Mouse (Mus musculus) lung, postnatal 14 days (tissue): ENCODE data around the gene Rab7b.
A peak's percentile ranks its signal among the peaks of the same experiment; 100 is the strongest.

Experiments used
- DNase-seq: peaks from one replicate; pipeline ENCODE4 v3.0.0; 2021

The Rab7b gene

GRCm38 (mm10) chr1:131739481-131740160 lies 51.1 kb downstream of the Rab7b start:
- DNase-seq: no peak

- DNase-seq: peak; percentile 50
Measured at GRCm38 (mm10) chr1:131743868-131744464, 55.5 kb downstream of the Rab7b start, which contains the start of gene Slc26a9. Gene Slc26a9, plus strand, starts transcription at chr1:131744022.

GRCm38 (mm10) chr1:131745391-131745790 lies 56.9 kb downstream of the Rab7b start:
- no peak for DNase-seq

GRCm38 (mm10) chr1:131747761-131748160 lies 59.3 kb downstream of the Rab7b start:
- DNase-seq: no peak

- no peak for DNase-seq
Measured at GRCm38 (mm10) chr1:131748636-131749035, 60.1 kb downstream of the Rab7b start.

GRCm38 (mm10) chr1:131749706-131750545 lies 61.4 kb downstream of the Rab7b start:
- peak; percentile 40 for DNase-seq

- peak; percentile 32 for DNase-seq
Measured at GRCm38 (mm10) chr1:131751181-131751890, 62.8 kb downstream of the Rab7b start.

- DNase-seq: peak; percentile 44
Measured at GRCm38 (mm10) chr1:131751891-131752311, 63.4 kb downstream of the Rab7b start.

- no peak for DNase-seq
Measured at GRCm38 (mm10) chr1:131754212-131754829, 65.8 kb downstream of the Rab7b start.

GRCm38 (mm10) chr1:131754916-131755315 lies 66.4 kb downstream of the Rab7b start:
- DNase-seq: peak; percentile 50

GRCm38 (mm10) chr1:131757211-131757610 lies 68.7 kb downstream of the Rab7b start:
- DNase-seq: no peak

- no peak for DNase-seq
Measured at GRCm38 (mm10) chr1:131758796-131759195, 70.3 kb downstream of the Rab7b start.

- DNase-seq: no peak
Measured at GRCm38 (mm10) chr1:131759667-131760427, 71.4 kb downstream of the Rab7b start.

- no peak for DNase-seq
Measured at GRCm38 (mm10) chr1:131760428-131760820, 71.9 kb downstream of the Rab7b start.

GRCm38 (mm10) chr1:131761079-131761831 lies 72.8 kb downstream of the Rab7b start:
- peak; percentile 39 for DNase-seq

- DNase-seq: no peak
Measured at GRCm38 (mm10) chr1:131763683-131764082, 75.2 kb downstream of the Rab7b start.

GRCm38 (mm10) chr1:131764581-131765338 lies 76.3 kb downstream of the Rab7b start:
- DNase-seq: peak; percentile 71
